Mouse (Mus musculus) bone marrow, adult 2 months (tissue): ENCODE data around the gene Pdcd6ip.

ENCODE experiments used
- CTCF ChIP-seq: fragments of 200-500 bp; IDR thresholded peaks from 2 replicates; pipeline ENCODE4 v1.5.1; 2011; ENCODE audit warnings: low read length, control low read depth; ENCODE audit not compliant: control insufficient read depth, insufficient read depth
- POLR2A ChIP-seq: fragments of 200-500 bp; IDR thresholded peaks from 2 replicates; pipeline ENCODE4 v1.6.1; 2011; ENCODE audit warnings: low read depth, mild to moderate bottlenecking, control low read depth, low read length, borderline replicate concordance; ENCODE audit not compliant: control insufficient read depth

GRCm38 (mm10) chr9:113687461-113687860 lies 20.6 kb downstream of the Pdcd6ip start:
- TF ChIP-seq CTCF: no peak
- TF ChIP-seq POLR2A: no peak
